Mouse (Mus musculus) forebrain, embryonic 10.5 days (tissue): ENCODE measurements around the gene Tcstv1. TPM values are rescaled to one million over a fixed set of nuclear protein-coding genes. Genes with fewer than 3 reads are reported as not detected.
"Not testable (repeated sequence)": the region's sequence is repeated elsewhere in the genome, so short reads cannot be mapped to it uniquely, and the experiment has no call there.

Experiments used
- DNase-seq: peaks from one replicate; pipeline ENCODE4 v3.0.0-alpha.2; 2017; ENCODE audit warnings: low spot score; ENCODE audit errors: extremely low spot score
- H3K27ac ChIP-seq: fragments of 300-500 bp; sonication (generic); 2 replicates; pipeline ENCODE4 v1.5.1; 2016; ENCODE audit warnings: mild to moderate bottlenecking
- H3K27me3 ChIP-seq: fragments of 300-500 bp; sonication (generic); 2 replicates; pipeline ENCODE4 v1.6.1; 2016; ENCODE audit warnings: mild to moderate bottlenecking; ENCODE audit not compliant: poor library complexity, severe bottlenecking
- H3K36me3 ChIP-seq: fragments of 300-500 bp; sonication (generic); replicated peaks from 2 replicates; pipeline ENCODE4 v1.6.1; 2016; ENCODE audit warnings: mild to moderate bottlenecking, moderate library complexity
- H3K4me1 ChIP-seq: fragments of 300-500 bp; sonication (generic); 2 replicates; pipeline ENCODE4 v1.6.1; 2016
- H3K4me3 ChIP-seq: fragments of 300-500 bp; sonication (generic); 2 replicates; pipeline ENCODE4 v1.5.1; 2016; ENCODE audit warnings: mild to moderate bottlenecking, moderate library complexity
- H3K9me3 ChIP-seq: fragments of 300-500 bp; sonication (generic); 2 replicates; pipeline ENCODE4 v1.6.1; 2016; ENCODE audit warnings: mild to moderate bottlenecking, moderate library complexity
- WGBS: fragments of 180-500 bp; shearing (Covaris S2); methylation state at CpG from one replicate; pipeline ENCODE4 v1.1.7; 2016; 5-methylcytosine and 5-hydroxymethylcytosine counted together
- polyA plus RNA-seq: library from polyadenylated mRNA; unstranded; fragments of >200 nt; fragmentation: Nextera tagmentation; extraction: Ambion mirVana; gene quantifications from 2 replicates; pipeline ENCODE4 v1.2.1, GENCODE M21; 2016

Tcstv1 gene
- polyA plus RNA-seq: not detected in 2 replicates

DNA sequence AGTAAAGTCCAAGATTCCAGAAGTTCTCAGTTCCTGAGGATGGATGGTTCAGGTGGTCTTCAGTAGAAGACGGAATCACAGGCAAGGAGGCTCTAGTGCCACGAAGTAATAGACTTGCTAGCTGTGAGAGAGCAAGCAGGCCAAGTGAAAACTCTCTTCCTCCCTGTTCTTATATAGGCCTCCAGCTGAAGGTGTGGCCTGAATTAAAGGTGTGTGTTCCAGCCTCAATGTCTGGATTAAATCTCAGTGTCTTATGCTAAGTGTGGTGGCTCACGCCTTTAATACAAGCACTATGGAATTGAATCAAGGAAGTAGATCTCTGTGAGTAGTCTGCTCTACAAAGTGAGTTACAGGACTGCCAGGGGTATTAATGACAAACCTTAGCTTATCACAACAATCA is at the start of gene Tcstv1:
TSS of gene Tcstv1 (minus strand) at position 101 of the 400 bp plus-strand sequence.
- H3K4me1 ChIP-seq, H3K27me3 ChIP-seq, H3K36me3 ChIP-seq, H3K9me3 ChIP-seq, H3K4me3 ChIP-seq, DNase-seq, H3K27ac ChIP-seq: not testable (repeated sequence)
- 87% methylated on average over 3 of the region's 3 CpGs for WGBS

DNA sequence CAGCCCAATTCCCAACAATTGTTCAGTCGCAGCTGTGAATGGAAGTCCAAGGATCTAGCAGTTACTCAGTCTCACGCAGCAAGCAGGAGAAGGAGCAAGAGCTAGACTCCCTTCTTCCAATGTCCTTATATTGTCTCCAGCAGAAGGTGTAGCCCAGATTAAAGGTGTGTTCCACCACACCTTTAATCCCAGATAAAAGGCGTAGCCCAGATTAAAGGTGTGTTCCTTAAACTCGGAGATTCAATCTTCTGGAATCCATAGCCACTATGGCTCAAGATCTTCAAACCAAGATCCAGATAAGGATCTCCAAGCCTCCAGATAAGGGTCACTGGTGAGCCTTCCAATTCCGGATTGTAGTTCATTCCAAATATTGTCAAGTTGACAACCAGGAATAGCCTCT is 34.6 kb upstream of the Tcstv1 start, which contains the start of gene Gm21761:
TSS of gene Gm21761 (minus strand) at position 101 of the 400 bp plus-strand sequence.
- H3K4me1 ChIP-seq, H3K27ac ChIP-seq, H3K36me3 ChIP-seq, H3K4me3 ChIP-seq, H3K9me3 ChIP-seq, DNase-seq, H3K27me3 ChIP-seq: not testable (repeated sequence)
- WGBS: 86% methylated on average over 2 of the region's 5 CpGs

- not testable (repeated sequence) for H3K4me1 ChIP-seq, H3K36me3 ChIP-seq, H3K4me3 ChIP-seq, H3K27me3 ChIP-seq, H3K27ac ChIP-seq, DNase-seq, H3K9me3 ChIP-seq
- WGBS: 90% methylated on average over 3 of the region's 3 CpGs
Observed at GRCm38 (mm10) chr13:119924597-119925340, 30.2 kb upstream of the Tcstv1 start.

- H3K27me3 ChIP-seq, DNase-seq, H3K4me3 ChIP-seq, H3K4me1 ChIP-seq, H3K36me3 ChIP-seq, H3K9me3 ChIP-seq, H3K27ac ChIP-seq: not testable (repeated sequence)
- WGBS: 83% methylated on average over 4 of the region's 5 CpGs
Observed at GRCm38 (mm10) chr13:119916966-119917722, 22.6 kb upstream of the Tcstv1 start.

DNA sequence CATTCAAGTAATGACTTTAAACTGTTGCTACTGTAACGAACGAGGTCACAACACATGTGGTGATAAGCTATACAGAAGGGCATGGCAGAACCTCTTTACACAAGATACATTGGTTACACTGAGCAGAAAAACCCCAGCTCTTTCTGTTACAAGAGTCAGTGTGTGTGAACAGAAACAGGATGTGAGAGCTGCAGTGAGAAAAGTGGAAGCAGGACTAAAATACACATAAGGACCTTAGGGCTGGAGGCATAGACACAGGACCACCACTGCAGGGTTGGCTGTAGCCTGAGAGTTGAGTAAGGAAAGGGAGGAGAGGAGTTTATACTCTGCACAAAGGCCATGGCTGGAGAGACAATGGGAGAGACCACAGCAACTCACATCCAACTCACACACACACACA is 21.9 kb upstream of the Tcstv1 start:
- H3K36me3 ChIP-seq, DNase-seq, H3K4me3 ChIP-seq, H3K9me3 ChIP-seq, H3K27me3 ChIP-seq, H3K27ac ChIP-seq, H3K4me1 ChIP-seq: not testable (repeated sequence)
- WGBS: 65% methylated on average over 2 of the region's 2 CpGs

GRCm38 (mm10) chr13:119898549-119898948 is 4.0 kb upstream of the Tcstv1 start:
- DNase-seq, H3K27me3 ChIP-seq, H3K4me1 ChIP-seq, H3K36me3 ChIP-seq, H3K4me3 ChIP-seq, H3K27ac ChIP-seq, H3K9me3 ChIP-seq: not testable (repeated sequence)
- 59% methylated on average over 5 of the region's 5 CpGs for WGBS

DNA sequence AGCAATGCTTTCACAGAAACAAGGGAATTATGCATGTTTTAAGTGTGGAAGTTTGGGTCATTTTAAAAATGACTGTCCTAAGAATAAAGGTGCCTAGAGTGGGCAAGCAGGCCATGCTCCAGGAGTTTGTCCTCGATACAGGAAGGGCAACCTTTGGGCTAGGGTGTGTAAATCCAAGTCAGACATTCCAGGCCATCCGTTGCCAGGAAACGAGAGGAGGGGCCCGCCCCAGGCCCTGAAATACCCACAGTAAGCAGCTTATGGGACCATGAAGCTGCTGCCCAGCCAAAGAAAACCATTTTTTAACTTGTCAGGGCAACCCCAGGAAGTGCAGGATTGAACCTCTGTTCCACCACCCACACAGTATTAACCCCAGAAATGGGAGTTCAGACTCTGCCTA is 7.7 kb downstream of the Tcstv1 start:
- peak; percentile 31 for DNase-seq
- H3K36me3 ChIP-seq, H3K4me1 ChIP-seq, H3K27me3 ChIP-seq, H3K4me3 ChIP-seq, H3K9me3 ChIP-seq, H3K27ac ChIP-seq: not testable (repeated sequence)
- WGBS: 46% methylated on average over 4 of the region's 4 CpGs

DNA sequence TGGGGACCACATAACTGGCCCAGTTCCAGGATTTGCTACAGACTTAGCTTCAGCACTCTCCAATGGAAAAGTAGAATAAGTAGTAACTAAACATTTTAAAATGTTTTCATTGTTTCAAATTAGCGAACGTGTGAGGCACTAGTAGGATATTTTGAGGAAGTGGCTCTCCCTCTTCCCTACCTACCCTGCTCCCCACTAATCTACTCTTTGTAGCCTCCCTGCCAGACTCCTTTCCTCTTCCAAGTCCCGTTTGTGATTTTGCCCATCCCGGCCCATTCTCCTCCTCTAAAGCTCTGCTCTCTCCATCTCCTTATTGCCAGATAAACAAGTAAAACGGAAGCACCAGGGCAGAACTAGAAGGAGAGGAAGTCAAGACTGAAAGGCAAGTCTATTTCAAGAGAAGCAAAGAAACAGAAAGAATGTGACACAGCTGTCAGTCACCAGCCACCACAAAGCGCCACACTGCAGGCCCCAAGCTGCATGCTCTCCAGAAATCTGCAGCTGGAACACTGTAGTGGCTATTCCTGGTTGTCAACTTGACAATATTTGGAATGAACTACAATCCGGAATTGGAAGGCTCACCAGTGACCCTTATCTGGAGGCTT is 30.1 kb downstream of the Tcstv1 start:
- H3K27ac ChIP-seq, DNase-seq, H3K4me1 ChIP-seq, H3K36me3 ChIP-seq, H3K9me3 ChIP-seq, H3K4me3 ChIP-seq, H3K27me3 ChIP-seq: not testable (repeated sequence)
- WGBS: 81% methylated on average over 6 of the region's 7 CpGs

- not testable (repeated sequence) for H3K36me3 ChIP-seq, DNase-seq, H3K4me3 ChIP-seq, H3K4me1 ChIP-seq, H3K27me3 ChIP-seq, H3K9me3 ChIP-seq, H3K27ac ChIP-seq
- WGBS: no CpG with 5 or more reads among the region's 6 CpGs
Observed at GRCm38 (mm10) chr13:119862399-119862798, 32.2 kb downstream of the Tcstv1 start.

Other genes starting within 250 kb of the Tcstv1 start
- 340 and 341 TPM in 2 replicates for gene Hmgcs1, start 204.4 kb downstream of the Tcstv1 start, polyA plus RNA-seq
- 3.3 and 3.5 TPM in 2 replicates for gene Nim1k, start 138.9 kb downstream of the Tcstv1 start, polyA plus RNA-seq
- gene Zfp131, start 103.9 kb downstream of the Tcstv1 start, polyA plus RNA-seq: 42.7 and 44.4 TPM in 2 replicates
- gene AF067063, start 64.6 kb downstream of the Tcstv1 start, polyA plus RNA-seq: not detected in 2 replicates
- gene D13Ertd608e, start 58.8 kb downstream of the Tcstv1 start, polyA plus RNA-seq: not detected in 2 replicates
- not detected in 2 replicates for gene Gm21761, start 34.5 kb upstream of the Tcstv1 start, polyA plus RNA-seq
- gene B020031M17Rik, start 56.0 kb upstream of the Tcstv1 start, polyA plus RNA-seq: not detected in 2 replicates
- not detected in 2 replicates for gene Gm36079, start 132.2 kb upstream of the Tcstv1 start, polyA plus RNA-seq
- gene Gm21188, start 157.4 kb upstream of the Tcstv1 start, polyA plus RNA-seq: not detected in 2 replicates
- gene Gm20767, start 245.5 kb upstream of the Tcstv1 start, polyA plus RNA-seq: not detected in 2 replicates